Mouse (Mus musculus) retina, postnatal 7 days (tissue): Measurements from ENCODE around the gene Nup214.
"Not testable (repeated sequence)": the region's sequence is repeated elsewhere in the genome, so short reads cannot be mapped to it uniquely, and the experiment has no call there.

ENCODE experiments used
- DNase-seq: peaks from one replicate; pipeline ENCODE4 v3.0.0-alpha.2; 2012; ENCODE audit warnings: low read depth, low spot score

The Nup214 gene

DNA sequence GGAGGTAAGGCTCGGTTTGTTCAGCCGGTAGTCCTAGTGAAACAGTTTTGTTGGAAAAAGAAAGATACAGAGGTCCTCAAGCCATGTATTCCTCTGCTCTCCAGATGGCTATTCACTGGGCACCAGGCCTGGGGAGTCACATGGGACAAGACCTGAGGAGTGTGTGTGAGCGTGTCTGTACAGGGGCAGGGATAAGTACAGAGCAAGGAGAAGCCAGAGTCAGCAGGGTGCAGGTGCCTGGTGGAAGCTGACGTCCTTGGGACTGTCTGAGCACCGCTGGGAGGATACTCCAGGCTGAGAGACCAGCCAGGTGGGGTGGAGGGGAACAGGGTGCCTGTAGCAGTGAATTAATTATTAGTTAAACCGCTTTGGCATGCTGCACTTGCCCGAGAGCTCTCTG, 10.7 kb upstream of the Nup214 start:
- no peak for DNase-seq

DNA sequence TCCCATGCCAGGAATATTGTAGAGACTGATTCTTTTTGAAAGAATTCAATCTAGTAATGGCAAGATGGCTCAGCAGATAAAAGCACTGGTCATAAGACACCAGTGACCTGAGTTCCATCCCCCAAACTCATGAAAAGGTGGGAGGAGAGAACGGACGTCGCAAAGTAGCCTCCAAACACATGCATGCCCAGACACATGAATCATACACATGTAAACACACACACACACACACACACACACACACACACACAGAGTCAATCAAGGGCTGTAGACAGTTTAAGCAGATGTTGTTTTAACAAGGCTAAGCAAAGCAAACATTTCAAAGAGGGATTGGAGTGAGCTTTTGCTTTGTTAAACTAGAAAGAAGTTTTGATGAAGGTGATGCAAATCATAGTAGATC, 10.0 kb upstream of the Nup214 start:
- no peak for DNase-seq

- no peak for DNase-seq
Measured at GRCm38 (mm10) chr2:31965110-31965509, 9.1 kb upstream of the Nup214 start.

DNA sequence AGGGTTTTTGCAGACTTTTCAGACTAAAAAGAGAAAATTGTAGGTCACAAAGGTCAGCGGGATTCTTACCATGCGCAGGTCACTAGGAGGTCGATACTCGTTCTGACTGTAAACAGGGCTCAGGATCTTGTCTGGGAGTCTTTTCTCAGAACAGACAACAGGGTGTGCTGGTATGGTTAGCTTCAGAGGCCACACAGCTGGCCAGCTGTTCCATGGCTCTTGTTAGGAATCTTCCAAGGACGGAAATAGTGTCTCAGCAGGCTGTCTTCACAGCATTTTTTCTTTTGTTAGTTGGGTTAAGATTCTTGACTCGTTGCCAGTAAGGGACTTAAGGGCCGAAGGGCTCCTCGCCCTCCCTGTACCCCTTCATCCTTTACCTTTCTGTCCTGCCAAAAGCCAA, 7.4 kb upstream of the Nup214 start:
- DNase-seq, result no peak

GRCm38 (mm10) chr2:31972589-31972988, 1.6 kb upstream of the Nup214 start:
- DNase-seq, result no peak

- DNase-seq, result no peak
Measured at GRCm38 (mm10) chr2:31974809-31975371, 654 bp downstream of the Nup214 start.

DNA sequence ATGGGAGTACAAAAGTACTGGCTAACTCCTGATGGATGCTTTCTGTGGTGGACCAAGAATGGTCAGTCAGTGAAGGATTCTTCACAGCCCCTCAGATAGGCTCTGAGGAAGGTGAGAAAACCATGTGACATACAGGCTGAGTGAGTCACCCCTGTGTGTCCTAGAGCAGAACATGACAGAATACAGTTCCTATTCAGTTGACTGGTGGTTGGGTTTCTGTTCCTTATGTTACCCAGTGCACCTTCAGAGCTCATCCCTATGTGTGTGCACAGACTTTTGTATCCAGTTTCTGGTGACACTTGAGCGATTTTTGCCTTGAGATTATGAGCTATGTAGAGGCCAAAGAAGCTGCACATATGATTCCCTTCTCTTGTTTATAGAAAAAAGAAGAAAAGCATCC, 13.5 kb downstream of the Nup214 start:
- no peak for DNase-seq

DNA sequence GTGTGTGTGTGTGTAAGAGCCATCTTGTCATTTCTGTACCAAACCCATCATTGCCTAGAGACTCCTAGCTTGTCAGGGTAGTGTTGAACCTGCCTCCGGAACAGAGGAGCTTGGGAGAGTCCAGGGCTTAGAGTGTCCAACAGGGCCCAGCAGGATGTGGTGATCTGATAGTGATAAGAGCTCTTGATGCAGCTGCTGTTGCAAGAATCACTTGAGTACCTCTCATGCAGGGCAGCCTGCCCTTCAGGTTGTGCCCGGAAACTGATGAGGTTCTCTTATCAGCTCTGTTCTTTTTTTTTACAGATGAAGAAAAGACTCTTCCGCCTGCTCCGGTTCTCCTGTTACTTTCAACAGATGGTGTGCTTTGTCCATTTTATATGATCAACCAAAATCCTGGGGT, 16.7 kb downstream of the Nup214 start:
- no peak for DNase-seq

GRCm38 (mm10) chr2:31994896-31995295, 20.7 kb downstream of the Nup214 start:
- no peak for DNase-seq

GRCm38 (mm10) chr2:31996060-31996459, 21.8 kb downstream of the Nup214 start:
- DNase-seq, result no peak

DNA sequence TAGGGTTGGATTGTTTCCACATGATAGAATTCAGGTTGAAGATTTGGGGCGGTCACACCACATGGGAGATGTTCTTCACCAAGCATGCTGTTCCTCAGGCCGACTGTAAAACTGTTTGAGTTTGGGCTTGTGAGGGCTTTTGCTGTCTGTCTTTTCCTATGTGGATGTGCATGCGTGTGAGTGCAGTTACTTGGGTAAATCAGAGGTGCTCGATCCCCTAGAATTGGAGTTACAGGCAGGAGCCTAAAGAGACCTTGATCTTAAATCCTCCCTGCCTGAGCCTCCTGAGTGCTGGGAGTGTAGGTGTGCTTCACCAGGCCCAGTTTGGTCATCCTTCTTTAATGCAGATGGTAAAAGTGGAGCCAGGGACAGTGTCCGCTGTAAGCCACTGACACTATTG, 23.3 kb downstream of the Nup214 start:
- no peak for DNase-seq

DNA sequence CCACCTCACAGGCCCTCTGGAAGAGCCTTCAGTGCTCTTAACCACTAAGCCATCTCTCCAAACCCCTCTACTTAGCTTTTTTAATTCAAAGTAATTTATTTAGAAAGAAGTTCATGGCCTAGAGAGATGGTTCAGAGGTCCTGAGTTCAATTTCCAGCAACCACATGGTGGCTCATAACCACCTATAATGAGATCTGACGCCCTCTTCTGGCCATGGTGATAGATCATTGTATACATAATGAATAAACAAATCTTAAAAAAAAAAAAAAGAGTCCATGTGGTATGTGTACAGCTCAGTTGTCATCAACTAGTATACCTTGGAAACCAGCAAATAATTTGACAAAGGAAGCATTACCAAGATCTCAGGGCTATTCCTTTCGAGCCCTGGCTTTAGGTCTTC, 24.2 kb downstream of the Nup214 start:
- no peak for DNase-seq

DNA sequence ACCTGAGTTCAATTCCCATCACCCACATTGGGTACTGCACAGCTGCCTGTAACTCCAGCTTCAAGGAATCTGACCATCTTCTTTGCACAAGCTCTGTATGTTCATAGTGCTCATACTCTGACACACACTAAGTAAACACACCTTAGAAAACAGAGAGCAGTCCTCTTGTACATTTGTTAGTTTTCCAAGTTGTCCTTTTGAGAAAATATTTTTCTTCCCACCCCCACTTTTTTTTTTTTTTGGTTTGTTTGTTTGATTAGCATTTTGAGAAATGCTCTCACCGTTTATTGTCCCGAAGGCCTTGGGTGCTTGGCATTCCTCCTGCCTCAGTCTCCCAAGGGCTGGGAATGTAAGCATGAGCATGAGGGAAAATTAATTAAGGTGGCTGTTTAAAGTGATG, 34.1 kb downstream of the Nup214 start:
- DNase-seq, result no peak

GRCm38 (mm10) chr2:32008716-32009115, 34.5 kb downstream of the Nup214 start:
- DNase-seq, result no peak

GRCm38 (mm10) chr2:32019704-32020103, 45.5 kb downstream of the Nup214 start:
- no peak for DNase-seq

- DNase-seq, result no peak
Measured at GRCm38 (mm10) chr2:32020229-32020628, 46.0 kb downstream of the Nup214 start.

DNA sequence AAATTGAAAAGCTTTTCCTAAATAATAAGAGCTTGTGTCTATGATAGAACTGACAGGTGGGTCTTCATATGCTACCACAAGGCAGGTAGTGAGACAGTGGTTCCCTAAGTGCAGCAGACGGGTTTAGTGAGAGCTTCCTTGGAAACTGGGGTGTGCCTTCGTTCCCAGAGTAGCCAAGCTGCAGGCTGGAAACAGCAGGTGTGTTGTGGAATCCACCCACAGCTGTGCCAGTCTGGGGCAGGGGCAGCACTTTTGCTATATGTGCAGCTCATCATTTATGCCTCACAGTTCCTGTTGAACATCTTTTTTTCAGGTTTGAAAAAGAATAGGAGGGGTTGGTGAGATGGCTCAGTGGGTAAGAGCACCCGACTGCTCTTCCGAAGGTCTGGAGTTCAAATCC, 50.1 kb downstream of the Nup214 start:
- DNase-seq, result no peak

GRCm38 (mm10) chr2:32029636-32030035, 55.4 kb downstream of the Nup214 start:
- no peak for DNase-seq

GRCm38 (mm10) chr2:32033436-32033835, 59.2 kb downstream of the Nup214 start:
- DNase-seq, result no peak

GRCm38 (mm10) chr2:32034206-32034605, 60.0 kb downstream of the Nup214 start:
- no peak for DNase-seq

- no peak for DNase-seq
Measured at GRCm38 (mm10) chr2:32037279-32037858, 63.1 kb downstream of the Nup214 start.

- no peak for DNase-seq
Measured at GRCm38 (mm10) chr2:32038661-32039081, 64.4 kb downstream of the Nup214 start.

DNA sequence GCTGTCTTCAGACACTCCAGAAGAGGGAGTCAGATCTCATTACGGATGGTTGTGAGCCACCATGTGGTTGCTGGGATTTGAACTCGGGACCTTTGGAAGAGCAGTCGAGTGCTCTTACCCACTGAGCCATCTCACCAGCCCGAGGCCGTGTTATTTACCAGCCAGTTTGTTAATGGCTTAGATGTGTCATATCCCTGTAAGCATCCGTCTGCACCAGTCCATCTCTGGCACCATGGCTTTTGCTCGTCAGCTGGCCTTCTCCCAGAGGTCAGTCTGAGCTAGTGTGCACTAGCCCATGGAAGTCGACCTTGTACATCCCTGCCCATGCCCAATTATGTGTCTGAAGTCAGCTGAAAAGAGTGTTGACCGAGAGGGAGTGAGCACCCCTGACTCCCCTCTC, 66.4 kb downstream of the Nup214 start:
- DNase-seq, result not testable (repeated sequence)

DNA sequence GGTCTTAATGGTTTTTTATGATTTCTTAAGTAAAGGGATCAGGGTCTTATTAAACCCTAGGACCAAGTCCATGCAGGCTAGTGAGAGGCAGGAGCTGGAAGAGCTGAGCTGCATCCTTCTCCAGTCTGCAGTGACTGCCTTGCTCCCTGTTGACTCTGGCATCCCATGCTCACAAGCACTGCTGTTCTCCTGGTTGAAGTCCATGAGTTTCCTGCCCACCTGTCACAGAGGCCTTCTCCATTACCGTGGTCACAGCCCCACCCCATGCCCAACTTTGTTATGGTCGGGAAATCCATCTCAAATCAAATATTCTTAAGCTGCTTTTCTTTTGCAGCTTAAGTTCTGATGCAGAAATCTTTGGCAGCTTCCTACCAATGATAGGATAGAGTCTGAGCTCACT, 66.9 kb downstream of the Nup214 start:
- no peak for DNase-seq
